Mouse (Mus musculus) cerebral cortex, adult 2 months (tissue): ENCODE measurements around the gene Alpi.

ENCODE experiments used
- whole genome bisulfite sequencing: fragments of 180-500 bp; shearing (Covaris S2); methylation state at CpG from one replicate; pipeline ENCODE4 v1.1.7; 2018; 5-methylcytosine and 5-hydroxymethylcytosine counted together

The Alpi gene

GRCm38 (mm10) chr1:87101411-87101810, at the start of gene Alpi:
Gene Alpi, minus strand, starts transcription at chr1:87101606.
- 100% methylated on average over 1 of the region's 1 CpGs for WGBS

DNA sequence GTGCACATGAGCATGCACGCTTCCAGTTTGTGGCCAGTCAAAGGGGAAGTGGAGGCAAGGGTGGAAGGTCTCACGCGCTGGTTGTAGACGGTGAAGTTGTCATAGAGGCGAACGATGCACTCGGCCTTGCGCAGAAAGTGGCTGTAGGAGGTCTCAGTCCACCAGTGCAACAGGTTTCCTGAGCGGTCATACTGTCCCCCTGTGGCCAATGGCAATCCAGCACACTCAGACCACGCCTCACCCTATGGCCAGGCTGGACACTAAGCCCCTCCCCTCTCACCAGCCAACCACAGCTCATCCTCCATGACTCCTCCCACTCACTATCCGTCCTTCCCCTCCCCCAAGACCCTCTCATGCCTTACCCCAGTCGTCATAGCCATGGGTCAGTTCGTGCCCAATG, 48.0 kb upstream of the Alpi start:
- 56% methylated on average over 13 of the region's 13 CpGs for WGBS

GRCm38 (mm10) chr1:87143141-87143540, 41.7 kb upstream of the Alpi start:
- WGBS = 84% methylated on average over 10 of the region's 10 CpGs

GRCm38 (mm10) chr1:87142456-87142855, 41.0 kb upstream of the Alpi start:
- 64% methylated on average over 9 of the region's 9 CpGs for WGBS

GRCm38 (mm10) chr1:87141550-87141949, 40.1 kb upstream of the Alpi start:
- WGBS = 89% methylated on average over 4 of the region's 4 CpGs

DNA sequence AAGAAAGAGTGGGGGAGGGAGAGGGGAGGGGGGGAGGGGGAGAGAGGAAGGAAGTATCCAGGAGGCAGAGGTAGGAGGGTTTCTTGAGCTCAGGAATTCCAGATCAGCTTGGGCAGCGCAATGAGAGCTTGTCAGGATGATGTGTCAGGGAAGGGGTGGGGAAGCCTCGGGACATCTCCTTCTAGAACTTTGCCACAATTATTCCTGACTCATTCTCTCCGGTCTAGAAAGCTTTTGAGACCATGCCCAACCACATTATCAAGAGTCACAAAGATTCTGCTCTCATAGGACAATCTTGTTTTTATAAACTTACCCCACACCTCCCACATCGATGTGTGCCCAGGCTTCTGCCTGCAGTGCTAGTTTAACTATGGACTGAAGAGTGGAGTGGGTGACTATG, 30.4 kb upstream of the Alpi start:
- 77% methylated on average over 4 of the region's 4 CpGs for WGBS

GRCm38 (mm10) chr1:87127206-87128030, 26.0 kb upstream of the Alpi start:
- WGBS = 18% methylated on average over 40 of the region's 43 CpGs

DNA sequence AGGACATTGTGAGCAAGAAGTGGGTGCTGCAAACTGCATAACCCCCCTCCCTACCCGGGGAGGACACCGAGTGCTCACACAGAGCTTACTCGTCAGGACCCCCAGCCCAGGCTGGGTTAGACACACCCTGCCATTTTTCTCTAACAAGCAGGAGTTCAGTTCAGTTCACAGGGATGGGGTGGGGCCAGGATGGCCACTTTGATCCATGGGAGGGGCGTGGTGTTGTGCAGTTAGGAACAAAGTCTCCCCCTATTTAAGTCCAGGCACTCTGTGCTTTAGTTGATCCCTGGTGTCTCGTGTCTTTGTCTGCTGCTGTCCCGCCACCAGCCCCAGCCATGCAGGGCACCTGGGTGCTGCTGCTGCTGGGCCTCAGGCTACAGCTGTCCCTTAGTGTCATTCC, 23.3 kb upstream of the Alpi start, which contains the start of gene Akp3:
TSS of gene Akp3 (plus strand) at position 301 of the 400 bp plus-strand sequence.
- WGBS = 87% methylated on average over 6 of the region's 6 CpGs

DNA sequence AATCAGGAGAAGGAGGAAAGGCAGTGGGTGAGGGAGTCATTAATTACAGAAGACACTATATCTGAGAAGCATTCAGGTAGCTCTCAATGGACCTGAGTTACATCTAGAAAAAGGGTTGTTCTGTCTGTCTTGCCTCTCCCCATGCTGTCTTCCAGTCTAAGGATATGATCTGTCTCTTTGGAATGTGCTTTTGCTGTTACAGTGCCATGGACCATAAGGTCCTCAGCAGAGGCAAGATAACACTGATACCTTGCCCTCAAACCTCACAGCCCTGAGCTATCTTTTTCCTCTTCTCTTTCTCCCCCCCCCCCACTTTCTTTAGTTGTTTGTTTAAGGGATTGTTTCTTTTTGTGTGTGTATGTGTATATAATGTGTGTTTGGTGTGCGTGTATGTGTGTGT, 13.4 kb upstream of the Alpi start:
- 87% methylated on average over 1 of the region's 1 CpGs for WGBS

DNA sequence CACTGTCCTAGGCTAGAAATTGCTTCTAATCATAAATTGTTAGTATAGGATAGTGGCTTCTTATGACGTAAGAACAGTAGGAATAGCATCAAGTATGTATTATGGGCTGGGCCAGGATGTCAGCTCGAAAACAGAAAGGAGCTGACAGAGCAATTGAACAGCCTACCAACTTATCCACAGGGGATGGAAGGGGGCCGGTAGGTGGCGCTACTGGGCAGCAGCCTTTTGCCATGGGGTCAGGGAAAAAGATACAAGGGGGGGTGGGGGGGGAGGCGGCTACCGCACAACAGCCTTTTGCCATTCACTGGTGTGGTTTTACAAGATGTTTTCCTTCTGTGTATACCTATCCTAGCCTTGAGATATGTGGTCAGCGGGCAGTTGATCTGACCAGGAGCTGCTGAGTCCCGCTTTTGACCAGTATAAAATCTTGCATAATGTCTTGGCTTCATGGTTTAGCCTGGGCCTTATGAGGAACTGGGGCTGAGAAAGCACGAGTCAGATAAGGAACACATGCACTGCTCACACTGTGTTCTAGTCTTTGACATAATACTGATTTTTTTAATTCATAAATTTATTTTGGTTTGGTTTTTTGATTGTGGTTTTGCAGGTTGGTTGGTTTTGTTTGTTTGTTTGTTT, 10.4 kb upstream of the Alpi start:
- WGBS = 49% methylated on average over 9 of the region's 9 CpGs

- 91% methylated on average over 4 of the region's 4 CpGs for WGBS
Observed at GRCm38 (mm10) chr1:87108564-87108963, 7.2 kb upstream of the Alpi start.

DNA sequence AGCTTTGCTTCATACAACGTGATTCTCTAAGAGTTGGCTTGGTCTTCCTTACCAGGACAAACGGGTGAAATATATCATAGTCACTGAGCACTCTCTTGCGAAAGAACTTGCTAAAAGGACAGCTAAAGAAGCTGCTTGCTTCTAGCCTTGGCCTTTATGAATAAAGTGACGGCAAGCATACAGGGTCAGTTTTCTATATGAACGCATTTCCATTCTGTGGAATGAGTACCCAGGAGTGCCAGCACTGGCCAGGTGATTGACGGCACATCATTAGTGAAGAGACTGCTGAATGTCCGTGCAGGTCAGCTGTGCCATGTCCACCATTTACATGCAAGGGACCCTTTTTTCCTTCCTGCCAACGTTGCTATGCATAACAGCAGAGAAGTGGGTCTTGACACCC, 5.1 kb upstream of the Alpi start:
- WGBS = 80% methylated on average over 8 of the region's 8 CpGs

DNA sequence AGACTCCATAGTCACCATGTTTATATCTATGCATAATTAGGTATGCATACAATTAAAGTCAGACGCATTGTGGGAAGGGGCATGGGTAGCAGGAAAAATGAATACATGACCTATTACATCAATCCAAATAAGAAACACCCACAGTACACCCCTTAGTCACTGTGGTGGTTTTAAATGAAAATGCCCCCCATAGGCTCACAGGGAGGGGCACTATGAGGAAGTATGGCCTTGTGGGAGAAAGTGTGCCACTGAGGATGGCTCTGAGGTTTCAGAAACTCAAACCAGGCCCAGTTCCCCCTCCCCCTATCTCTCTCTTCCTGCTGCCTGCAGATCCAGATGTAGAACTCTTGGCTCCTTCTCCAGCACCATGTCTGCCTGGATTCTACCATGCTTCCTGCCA, 2.5 kb upstream of the Alpi start:
- WGBS = 81% methylated on average over 1 of the region's 1 CpGs

GRCm38 (mm10) chr1:87102114-87102513, 708 bp upstream of the Alpi start:
- 90% methylated on average over 3 of the region's 3 CpGs for WGBS

- 19% methylated on average over 30 of the region's 30 CpGs for WGBS
Observed at GRCm38 (mm10) chr1:87098358-87098975, 2.9 kb downstream of the Alpi start.

DNA sequence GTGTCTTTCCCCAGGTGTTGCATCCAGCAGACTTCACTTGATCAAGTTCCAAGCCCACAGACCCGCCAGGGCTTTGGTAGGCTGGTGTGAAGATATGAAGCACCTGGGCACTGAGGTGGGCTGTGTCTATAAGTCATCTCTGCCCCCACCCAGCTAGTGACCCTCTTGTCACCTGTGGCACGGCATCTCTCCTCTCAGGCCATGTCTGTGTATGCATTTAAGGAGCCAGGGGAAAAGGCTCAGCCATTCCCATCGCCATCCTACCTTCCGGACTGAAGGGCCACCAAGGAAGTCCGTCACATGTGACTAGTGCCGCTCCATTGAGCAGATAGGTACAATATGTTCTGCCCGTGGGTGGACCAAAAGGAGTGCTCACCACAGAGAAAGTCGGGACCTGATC, 5.8 kb downstream of the Alpi start:
- 80% methylated on average over 8 of the region's 8 CpGs for WGBS

DNA sequence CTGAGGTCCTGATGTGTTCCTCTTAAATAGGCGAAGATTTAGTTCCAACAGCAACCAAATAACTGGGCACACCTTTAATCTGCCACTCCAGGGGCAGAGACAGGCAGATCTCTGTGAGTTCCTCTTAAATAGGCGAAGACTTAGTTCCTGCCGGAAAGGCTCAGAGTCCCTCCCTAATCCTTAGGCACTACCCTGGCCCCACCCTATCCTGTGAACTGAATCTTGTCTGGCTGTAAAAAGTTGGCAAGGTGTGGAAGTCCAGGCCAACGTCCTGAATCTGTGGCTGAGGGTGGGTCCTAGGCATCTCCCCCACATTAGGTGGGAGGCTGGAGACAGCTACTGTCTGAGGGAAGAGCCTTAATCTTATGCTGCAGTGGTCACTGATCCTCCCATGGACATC, 11.6 kb downstream of the Alpi start, which contains the start of gene Alppl2:
TSS of gene Alppl2 (minus strand) at position 101 of the 400 bp plus-strand sequence.
- 84% methylated on average over 4 of the region's 4 CpGs for WGBS

DNA sequence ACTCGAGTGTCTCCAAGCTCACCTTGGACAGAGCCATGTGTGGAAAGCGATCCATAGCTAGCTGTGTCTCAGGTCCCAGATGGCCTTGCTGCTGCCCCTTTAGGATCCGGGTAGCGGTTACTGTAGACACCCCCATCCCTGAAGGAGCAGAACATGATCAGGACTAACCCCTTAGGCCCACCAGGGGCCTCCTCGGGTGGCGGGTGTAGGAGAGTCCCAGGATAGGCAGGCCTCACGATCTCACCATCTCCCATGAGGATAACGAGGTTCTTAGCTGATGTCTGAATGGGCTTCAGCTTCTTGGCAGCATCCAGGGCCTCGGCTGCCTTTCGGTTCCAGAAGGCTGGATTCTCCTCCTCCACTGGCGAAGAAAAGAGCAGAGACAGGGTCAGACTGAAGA, 12.2 kb downstream of the Alpi start:
- 88% methylated on average over 11 of the region's 11 CpGs for WGBS

- 77% methylated on average over 17 of the region's 17 CpGs for WGBS
Observed at GRCm38 (mm10) chr1:87086964-87087363, 14.4 kb downstream of the Alpi start.

DNA sequence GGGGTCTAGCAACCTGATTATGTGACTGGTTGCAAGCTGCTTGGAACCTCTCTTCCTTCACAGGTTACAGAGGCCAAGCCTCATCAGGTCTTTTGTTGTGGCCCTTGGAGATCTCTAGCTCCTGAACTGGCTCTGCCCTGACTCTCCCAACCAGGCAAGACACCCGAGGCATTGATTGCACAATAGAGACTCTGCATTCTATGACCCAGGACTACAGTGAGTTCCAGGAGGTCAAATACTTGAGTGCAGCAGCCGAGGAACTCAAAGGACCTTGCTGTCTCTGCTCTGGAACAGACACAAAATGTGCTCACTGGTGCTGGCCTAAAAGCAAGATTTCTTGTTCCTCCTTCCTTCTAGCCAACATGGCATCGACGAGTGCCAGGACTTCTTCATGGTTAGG, 15.2 kb downstream of the Alpi start:
- 74% methylated on average over 4 of the region's 4 CpGs for WGBS

DNA sequence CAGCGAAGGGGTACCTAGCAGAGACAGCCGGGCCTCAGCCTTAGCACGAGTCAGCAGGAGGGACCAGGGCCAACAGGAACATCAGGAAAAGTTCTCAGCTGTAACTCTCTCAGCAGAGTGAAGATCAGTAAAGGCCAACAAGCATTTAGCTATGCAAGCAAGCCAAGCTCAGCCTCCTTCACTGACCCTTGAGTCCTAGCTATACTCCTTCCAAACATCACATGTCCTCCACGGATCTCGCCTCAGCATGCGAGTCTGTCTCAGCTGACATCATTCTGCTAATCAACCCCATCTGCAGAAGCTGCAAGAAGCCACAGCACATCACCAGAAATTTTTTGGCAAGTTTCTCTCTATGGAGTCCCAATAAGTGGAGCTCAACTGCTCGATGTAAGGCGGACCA, 27.6 kb downstream of the Alpi start:
- WGBS = 90% methylated on average over 8 of the region's 8 CpGs

- WGBS = 58% methylated on average over 16 of the region's 16 CpGs
Observed at GRCm38 (mm10) chr1:87070720-87071119, 30.7 kb downstream of the Alpi start.
